ENCODE assay signal across 8 mouse cellular contexts in genomic region chr12:100106275-100106895, GRCm38 (mm10). TPM values are rescaled to one million over a fixed set of nuclear protein-coding genes. Genes with fewer than 3 reads are reported as not detected.
A peak's percentile ranks its signal among the peaks of the same experiment; 100 is the strongest.
DNase-seq lines count a peak whose midpoint lies in the region; ATAC-seq and TF ChIP-seq lines count a peak whose summit lies in the region.

No protein-coding gene starts in this region.

- no peaks in the 10 kb centered on the region for H3K9me3 ChIP-seq in kidney, embryonic 14.5 days (ENCODE audit: control insufficient read depth, low read length)
- H3K9me3 ChIP-seq in liver, embryonic 15.5 days (replicated peaks), result no peaks in the 10 kb centered on the region
- no peaks in the 10 kb centered on the region for H3K9me3 ChIP-seq in neural tube, embryonic 12.5 days

- H3K27me3 ChIP-seq in kidney, embryonic 14.5 days (ENCODE audit: control insufficient read depth, insufficient read depth, low read length), result no peaks in the 10 kb centered on the region
- H3K27me3 ChIP-seq in liver, embryonic 15.5 days, result peaks cover 6% of the 10 kb centered on the region; the same call in 1 of the 2 replicates
- H3K27me3 ChIP-seq in neural tube, embryonic 12.5 days (replicated peaks), result no peaks in the 10 kb centered on the region
- H3K27me3 ChIP-seq in testis, adult 2 months (ENCODE audit: control insufficient read depth, insufficient read depth, low read length), result no peaks in the 10 kb centered on the region

- no peak overlapping the region for H3K4me2 ChIP-seq in kidney, embryonic 14.5 days (replicated peaks; ENCODE audit: low read depth, low read length)
- 0 out of 2 replicates have a peak overlapping the region, but pooled peaks have one; percentile 3 for H3K4me2 ChIP-seq in liver, embryonic 15.5 days
- peak overlapping the region; percentile 28; the same call in 1 of the 2 replicates for H3K4me2 ChIP-seq in neural tube, embryonic 12.5 days (replicated peaks)

- TF ChIP-seq CTCF in testis, adult 2 months (IDR thresholded peaks at IDR 0.05; ENCODE audit: control insufficient read depth, insufficient read depth, insufficient replicate concordance, low read depth, low read length), result peak; percentile 61; the same call in 1 of the 2 replicates

- H3K27ac ChIP-seq in kidney, embryonic 14.5 days (ENCODE audit: low read depth, low read length), result no peak overlapping the region
- no peak overlapping the region for H3K27ac ChIP-seq in liver, embryonic 15.5 days (replicated peaks)
- H3K27ac ChIP-seq in neural tube, embryonic 12.5 days, result no peak overlapping the region
- H3K27ac ChIP-seq in testis, adult 2 months (ENCODE audit: control insufficient read depth, insufficient read depth, low read depth, low read length), result no peak overlapping the region

- no peak overlapping the region for H3K4me3 ChIP-seq in kidney, embryonic 14.5 days (ENCODE audit: low read length)
- H3K4me3 ChIP-seq in liver, embryonic 15.5 days (replicated peaks), result no peak overlapping the region
- H3K4me3 ChIP-seq in neural tube, embryonic 12.5 days, result no peak overlapping the region
- H3K4me3 ChIP-seq in testis, adult 2 months (ENCODE audit: control insufficient read depth, low read depth, low read length), result no peak overlapping the region

- 0 out of 2 replicates have a peak, but pooled peaks have one; percentile 18 for ATAC-seq in kidney, embryonic 14.5 days (ENCODE audit: low FRiP score, low TSS enrichment)
- no peak for ATAC-seq in liver, embryonic 15.5 days (ENCODE audit: insufficient read depth)
- ATAC-seq in neural tube, embryonic 12.5 days (ENCODE audit: low FRiP score, low read depth), result no peak

- peaks cover under 1% of the 10 kb centered on the region; the same call in 1 of the 2 replicates for H3K36me3 ChIP-seq in kidney, embryonic 14.5 days (ENCODE audit: control insufficient read depth, insufficient read depth, low read length)
- H3K36me3 ChIP-seq in liver, embryonic 15.5 days (replicated peaks), result no peaks in the 10 kb centered on the region
- H3K36me3 ChIP-seq in neural tube, embryonic 12.5 days, result no peaks in the 10 kb centered on the region
- no peaks in the 10 kb centered on the region for H3K36me3 ChIP-seq in testis, adult 2 months (ENCODE audit: control insufficient read depth, insufficient read depth, low read length)

- TF ChIP-seq POLR2A in testis, adult 2 months (IDR thresholded peaks at IDR 0.05; ENCODE audit: control insufficient read depth, low read depth, low read length), result no peak

- H3K9ac ChIP-seq in kidney, embryonic 14.5 days (ENCODE audit: low read depth, low read length), result no peak overlapping the region
- H3K9ac ChIP-seq in liver, embryonic 15.5 days, result no peak overlapping the region
- no peak overlapping the region for H3K9ac ChIP-seq in neural tube, embryonic 12.5 days

- peak; percentile 73 for DNase-seq in 3134 (ENCODE audit: extremely low read depth, insufficient read length, low spot score)
- peak; percentile 89 for DNase-seq in NIH3T3 (ENCODE audit: low read depth)
- DNase-seq in cerebellum, postnatal 4 days (ENCODE audit: low spot score in 2 of 2), result peak; percentile 70 to 85
- DNase-seq in heart, adult 18-20 months, result peak; percentile 66 to 89

- H3K4me1 ChIP-seq in kidney, embryonic 14.5 days (ENCODE audit: control insufficient read depth, insufficient read depth, low read length), result peaks cover 12% of the 10 kb centered on the region; the same call in 1 of the 2 replicates
- H3K4me1 ChIP-seq in liver, embryonic 15.5 days (replicated peaks), result peaks cover 15% of the 10 kb centered on the region
- peaks cover 8% of the 10 kb centered on the region for H3K4me1 ChIP-seq in neural tube, embryonic 12.5 days
- peaks cover 2% of the 10 kb centered on the region for H3K4me1 ChIP-seq in testis, adult 2 months (ENCODE audit: control insufficient read depth, insufficient read depth, low read length)

- WGBS in kidney, embryonic 14.5 days, result 12% methylated on average over 20 of the region's 20 CpGs
- 11% methylated on average over 20 of the region's 20 CpGs for WGBS in liver, embryonic 15.5 days (ENCODE audit: insufficient replicate concordance)
- WGBS in neural tube, embryonic 12.5 days, result 14% methylated on average over 19 of the region's 20 CpGs

RNA-seq across cellular contexts. Expression of gene Psmc1, which starts 3.6 kb away (rescaled TPM):
- 100 to 1,000 TPM; 139 to 144 TPM for total RNA-seq in heart, adult 18-20 months (2021)
- 324 and 348 TPM in 2 replicates for polyA plus RNA-seq in kidney, embryonic 14.5 days (2014; fragmentation: Nextera tagmentation; extraction: Ambion mirVana)
- 121 and 131 TPM in 2 replicates for polyA plus RNA-seq in liver, embryonic 15.5 days (2015; fragmentation: Nextera tagmentation; extraction: Ambion mirVana)
- 328 and 358 TPM in 2 replicates for polyA plus RNA-seq in neural tube, embryonic 12.5 days (2016; fragmentation: Nextera tagmentation; extraction: Ambion mirVana)
- 31.7 and 33.7 TPM in 2 replicates for polyA plus RNA-seq in testis, adult 2 months (2012; rRNA removed)

RNA-seq across cellular contexts. Expression of gene Nrde2, which starts 53.1 kb away (rescaled TPM):
- total RNA-seq in heart, adult 18-20 months (2021), result 1 to 10 TPM; 7.8 to 8.2 TPM
- 11.7 and 20.1 TPM in 2 replicates for polyA plus RNA-seq in kidney, embryonic 14.5 days (2014; fragmentation: Nextera tagmentation; extraction: Ambion mirVana)
- 4.1 and 4.8 TPM in 2 replicates for polyA plus RNA-seq in liver, embryonic 15.5 days (2015; fragmentation: Nextera tagmentation; extraction: Ambion mirVana)
- 14.7 and 15.1 TPM in 2 replicates for polyA plus RNA-seq in neural tube, embryonic 12.5 days (2016; fragmentation: Nextera tagmentation; extraction: Ambion mirVana)
- polyA plus RNA-seq in testis, adult 2 months (2012; rRNA removed), result 7.0 and 8.1 TPM in 2 replicates
